ENCODE assay signal across 8 mouse cellular contexts in the genomic region with DNA sequence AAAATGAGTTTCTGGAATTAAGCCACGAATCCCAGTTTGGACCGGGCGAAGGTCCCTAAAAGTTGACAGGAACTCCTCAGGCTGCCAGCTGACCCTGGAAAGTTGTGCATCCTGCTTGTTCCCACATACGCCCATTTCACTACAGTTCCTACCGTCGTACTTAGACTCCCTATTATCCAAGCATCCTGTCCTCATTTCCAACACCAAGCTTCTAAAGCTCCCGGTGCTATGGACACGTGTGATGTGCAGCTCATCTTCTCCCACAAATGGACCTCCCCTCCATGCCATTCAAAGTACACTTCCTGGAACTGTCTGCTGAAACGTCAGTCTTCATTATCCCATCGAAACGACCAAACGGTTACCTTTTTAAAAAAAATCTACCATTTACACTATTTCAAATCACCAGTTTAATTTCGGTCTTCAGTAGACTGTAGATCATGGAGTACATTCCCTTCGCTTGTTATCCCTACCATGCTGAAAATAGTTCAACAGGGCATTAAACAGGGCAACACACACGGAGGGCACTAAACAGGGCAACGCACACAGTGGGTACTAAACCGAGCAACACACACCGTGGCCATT. TPM values are rescaled to one million over a fixed set of nuclear protein-coding genes. Genes with fewer than 3 reads are reported as not detected.
DNase-seq lines count a peak whose midpoint lies in the region; ATAC-seq and TF ChIP-seq lines count a peak whose summit lies in the region.

No protein-coding gene starts in this region.

- no peak for TF ChIP-seq POLR2A in limb, embryonic 14.5 days (IDR thresholded peaks at IDR 0.05; ENCODE audit: borderline replicate concordance, extremely low read depth, insufficient read depth, insufficient read length)
- no peak for TF ChIP-seq POLR2A in myocyte (IDR thresholded peaks at IDR 0.05; ENCODE audit: insufficient read length, low read depth)

- H3ac ChIP-seq in myocyte (ENCODE audit: control insufficient read depth, insufficient read length) = peak overlapping the region; percentile 87

- peak overlapping the region; percentile 85 for H3K9ac ChIP-seq in embryonic facial prominence, embryonic 12.5 days
- H3K9ac ChIP-seq in hindbrain, embryonic 12.5 days = peak overlapping the region; percentile 85
- peak overlapping the region; percentile 77 for H3K9ac ChIP-seq in limb, embryonic 14.5 days (ENCODE audit: low read depth, low read length, severe bottlenecking)

- H3K27me3 ChIP-seq in embryonic facial prominence, embryonic 12.5 days = no peaks in the 10 kb centered on the region
- no peaks in the 10 kb centered on the region for H3K27me3 ChIP-seq in hindbrain, embryonic 12.5 days
- no peaks in the 10 kb centered on the region for H3K27me3 ChIP-seq in limb, embryonic 14.5 days (ENCODE audit: control insufficient read depth, insufficient read depth, low read length)
- no peaks in the 10 kb centered on the region for H3K27me3 ChIP-seq in myocyte (ENCODE audit: control insufficient read depth, insufficient read depth, insufficient read length)

- peak; percentile 16 to 22 for DNase-seq in layer of hippocampus, postnatal 10 days (ENCODE audit: low spot score in 2 of 2)
- DNase-seq in layer of hippocampus, adult 11-12 months (ENCODE audit: low spot score) = no peak
- DNase-seq in NIH3T3 (ENCODE audit: low read depth) = peak; percentile 40
- no peak for DNase-seq in limb, embryonic 14.5 days (ENCODE audit: low spot score)

- H3K36me3 ChIP-seq in embryonic facial prominence, embryonic 12.5 days = no peaks in the 10 kb centered on the region
- H3K36me3 ChIP-seq in hindbrain, embryonic 12.5 days = no peaks in the 10 kb centered on the region
- H3K36me3 ChIP-seq in limb, embryonic 14.5 days (ENCODE audit: control insufficient read depth, insufficient read depth, low read length) = no peaks in the 10 kb centered on the region
- no peaks in the 10 kb centered on the region for H3K36me3 ChIP-seq in myocyte (ENCODE audit: control insufficient read depth, insufficient read depth)

- peaks cover 30% of the 10 kb centered on the region for H3K79me2 ChIP-seq in myocyte (ENCODE audit: control insufficient read depth, insufficient read depth)

- H3K4me2 ChIP-seq in embryonic facial prominence, embryonic 12.5 days (replicated peaks) = peak overlapping the region; percentile 80
- peak overlapping the region; percentile 89 for H3K4me2 ChIP-seq in hindbrain, embryonic 12.5 days (replicated peaks)
- H3K4me2 ChIP-seq in limb, embryonic 14.5 days (replicated peaks; ENCODE audit: low read depth, low read length, severe bottlenecking) = peak overlapping the region; percentile 90
- peak overlapping the region; percentile 91 for H3K4me2 ChIP-seq in myocyte (ENCODE audit: low read depth)

- peak overlapping the region; percentile 98 for H3K27ac ChIP-seq in embryonic facial prominence, embryonic 12.5 days
- peak overlapping the region; percentile 99 for H3K27ac ChIP-seq in hindbrain, embryonic 12.5 days
- peak overlapping the region; percentile 100 for H3K27ac ChIP-seq in limb, embryonic 14.5 days (replicated peaks; ENCODE audit: low read depth, low read length)

- peaks cover 9% of the 10 kb centered on the region for H3K4me1 ChIP-seq in embryonic facial prominence, embryonic 12.5 days
- peaks cover 20% of the 10 kb centered on the region for H3K4me1 ChIP-seq in hindbrain, embryonic 12.5 days
- peaks cover 14% of the 10 kb centered on the region for H3K4me1 ChIP-seq in limb, embryonic 14.5 days (ENCODE audit: control insufficient read depth, insufficient read depth, low read length)

- WGBS in embryonic facial prominence, embryonic 12.5 days = 16% methylated on average over 18 of the region's 18 CpGs
- 16% methylated on average over 18 of the region's 18 CpGs for WGBS in hindbrain, embryonic 12.5 days
- WGBS in limb, embryonic 14.5 days = 14% methylated on average over 18 of the region's 18 CpGs

- H3K4me3 ChIP-seq in embryonic facial prominence, embryonic 12.5 days = peak overlapping the region; percentile 97
- H3K4me3 ChIP-seq in hindbrain, embryonic 12.5 days = peak overlapping the region; percentile 94
- H3K4me3 ChIP-seq in limb, embryonic 14.5 days (replicated peaks; ENCODE audit: low read length) = peak overlapping the region; percentile 97
- H3K4me3 ChIP-seq in myocyte = peak overlapping the region; percentile 54

- H3K9me3 ChIP-seq in embryonic facial prominence, embryonic 12.5 days = no peaks in the 10 kb centered on the region
- no peaks in the 10 kb centered on the region for H3K9me3 ChIP-seq in hindbrain, embryonic 12.5 days (replicated peaks)
- H3K9me3 ChIP-seq in limb, embryonic 14.5 days (ENCODE audit: control insufficient read depth, low read length) = no peaks in the 10 kb centered on the region

- ATAC-seq in embryonic facial prominence, embryonic 12.5 days (ENCODE audit: insufficient number of reproducible peaks, insufficient read depth, low FRiP score, low TSS enrichment) = peak; percentile 1; the same call in 1 of the 2 replicates
- ATAC-seq in hindbrain, embryonic 12.5 days (ENCODE audit: low FRiP score) = no peak; the same call in 1 of the 2 replicates
- no peak for ATAC-seq in limb, embryonic 14.5 days (ENCODE audit: low FRiP score, low read depth)
- no peak for ATAC-seq in monocyte, adult 5-6 weeks (replicated peaks; ENCODE audit: insufficient number of reproducible peaks, low FRiP score, low TSS enrichment, poor library complexity, severe bottlenecking)

TF ChIP-seq in myocyte, 11 proteins besides CTCF, POLR2A, EP300 and RAD21:
- TF ChIP-seq CEBPB (IDR thresholded peaks at IDR 0.05; ENCODE audit: insufficient read depth, poor library complexity, severe bottlenecking) = no peak
- TF ChIP-seq REST (IDR thresholded peaks at IDR 0.05; ENCODE audit: insufficient read depth, insufficient read length) = no peak
- TF ChIP-seq POLR2AphosphoS2 (IDR thresholded peaks at IDR 0.05; ENCODE audit: insufficient read length, low read depth) = peak; percentile 22

RNA-seq across cellular contexts. Expression of a gene that starts 1.5 kb away (rescaled TPM):
- total RNA-seq in layer of hippocampus, postnatal 10 days (2021) = 10 to 100 TPM; 23.8 to 31.9 TPM
- 117 and 138 TPM in 2 replicates for polyA plus RNA-seq in embryonic facial prominence, embryonic 12.5 days (2016; fragmentation: Nextera tagmentation; extraction: Ambion mirVana)
- 83.7 and 91.5 TPM in 2 replicates for polyA plus RNA-seq in hindbrain, embryonic 12.5 days (2016; fragmentation: Nextera tagmentation; extraction: Ambion mirVana)
- polyA plus RNA-seq in limb, embryonic 14.5 days (2012; rRNA removed) = 64.3 and 94.8 TPM in 2 replicates
- 106 and 109 TPM in 2 replicates for polyA plus RNA-seq in limb, embryonic 14.5 days (2014; fragmentation: Nextera tagmentation; extraction: Ambion mirVana)
- polyA plus RNA-seq in myocyte (2012; fragmentation: generic; extraction: Trizol) = 14.6 TPM
- total RNA-seq in monocyte, adult 5-6 weeks (2017) = 66.1 to 76.2 TPM (median 71.5 TPM) in 3 replicates

Comparison
In these comparisons a context has a peak if more than half of its experiments do, and no peak if none do; other contexts are left out.
1. DNase-seq: peak in layer of hippocampus, postnatal 10 days (2 of 2) and NIH3T3 (single experiment); none in layer of hippocampus, adult 11-12 months (single experiment) and limb, embryonic 14.5 days (single experiment).
2. Peak in every context shown above with its lines, with median percentiles within 50 percentile points of each other: H3K27ac ChIP-seq, H3K4me2 ChIP-seq, H3K4me3 ChIP-seq and H3K9ac ChIP-seq.